Mouse (Mus musculus): ENCODE measurements around the gene D7Ertd443e. TPM values are rescaled to one million over a fixed set of nuclear protein-coding genes. Genes with fewer than 3 reads are reported as not detected.

The D7Ertd443e gene
- polyA plus RNA-seq, 1 experiment from 2014 or later = 0.35 TPM

GRCm38 (mm10) chr7:134235552-134235951 lies 149.9 kb downstream of the D7Ertd443e start:
- Histone ChIP-seq H3K9me3 (ENCODE audit: control insufficient read depth, low read length) (0 out of 2 replicates have a peak, but pooled peaks cover 3% of the 10 kb centered on the region), H3K4me3 (ENCODE audit: control insufficient read depth in 1 of 2, insufficient read depth in 1 of 2, low read depth in 1 of 2, low read length in 2 of 2) (no peak overlapping the region), H3K27ac (replicated peaks in 1 of 2; ENCODE audit: control insufficient read depth in 1 of 2, insufficient read depth in 1 of 2, low read depth in 2 of 2, low read length in 2 of 2) (no peak overlapping the region), H3K27me3 (ENCODE audit: control insufficient read depth, insufficient read depth, low read length) (no peaks in the 10 kb centered on the region), H3K4me2 (ENCODE audit: low read length) (no peak overlapping the region), H3K4me1 (ENCODE audit: control insufficient read depth in 2 of 2, insufficient read depth in 2 of 2, low read length in 2 of 2) (no peaks in the 10 kb centered on the region), H3K9ac (ENCODE audit: low read length) (no peak overlapping the region), H3K36me3 (ENCODE audit: control insufficient read depth, insufficient read depth, low read length) (no peaks in the 10 kb centered on the region)
- 71% methylated on average over 2 of the region's 2 CpGs for WGBS
- ATAC-seq (ENCODE audit: insufficient number of reproducible peaks, insufficient read depth, low FRiP score, low read depth) = no peak

GRCm38 (mm10) chr7:134231378-134232346 lies 153.8 kb downstream of the D7Ertd443e start, which contains the start of gene Adam12:
Adam12 (minus strand) TSS chr7:134232146.
- Histone ChIP-seq H3K36me3 (ENCODE audit: control insufficient read depth, insufficient read depth, low read length) (no peaks in the 10 kb centered on the region), H3K27ac (replicated peaks in 1 of 2; ENCODE audit: control insufficient read depth in 1 of 2, insufficient read depth in 1 of 2, low read depth in 2 of 2, low read length in 2 of 2) (no peak within 1 kb of the TSS), H3K4me1 (ENCODE audit: control insufficient read depth in 2 of 2, insufficient read depth in 2 of 2, low read length in 2 of 2) (peaks cover 0 to 7% of the 10 kb centered on the region in 2 experiments; a peak in 2 of 4 replicates), H3K9me3 (ENCODE audit: control insufficient read depth, low read length) (no peaks in the 10 kb centered on the region), H3K4me2 (ENCODE audit: low read length) (no peak within 1 kb of the TSS), H3K9ac (ENCODE audit: low read length) (no peak within 1 kb of the TSS), H3K4me3 (ENCODE audit: control insufficient read depth in 1 of 2, insufficient read depth in 1 of 2, low read depth in 1 of 2, low read length in 2 of 2) (no peak within 1 kb of the TSS), H3K27me3 (ENCODE audit: control insufficient read depth, insufficient read depth, low read length) (no peaks in the 10 kb centered on the region)
- no peak for ATAC-seq (ENCODE audit: insufficient number of reproducible peaks, insufficient read depth, low FRiP score, low read depth)
- WGBS = 73% methylated on average over 14 of the region's 14 CpGs

GRCm38 (mm10) chr7:134230708-134231107 lies 154.8 kb downstream of the D7Ertd443e start:
- Histone ChIP-seq H3K27ac (replicated peaks in 1 of 2; ENCODE audit: control insufficient read depth in 1 of 2, insufficient read depth in 1 of 2, low read depth in 2 of 2, low read length in 2 of 2) (no peak overlapping the region), H3K4me2 (ENCODE audit: low read length) (no peak overlapping the region), H3K9ac (ENCODE audit: low read length) (no peak overlapping the region), H3K9me3 (ENCODE audit: control insufficient read depth, low read length) (no peaks in the 10 kb centered on the region), H3K27me3 (ENCODE audit: control insufficient read depth, insufficient read depth, low read length) (peaks cover 7% of the 10 kb centered on the region), H3K36me3 (ENCODE audit: control insufficient read depth, insufficient read depth, low read length) (no peaks in the 10 kb centered on the region), H3K4me3 (ENCODE audit: control insufficient read depth in 1 of 2, insufficient read depth in 1 of 2, low read depth in 1 of 2, low read length in 2 of 2) (no peak overlapping the region), H3K4me1 (ENCODE audit: control insufficient read depth in 2 of 2, insufficient read depth in 2 of 2, low read length in 2 of 2) (peaks cover 0 to 7% of the 10 kb centered on the region in 2 experiments; a peak in 2 of 4 replicates)
- WGBS = 58% methylated on average over 3 of the region's 3 CpGs
- ATAC-seq (ENCODE audit: insufficient number of reproducible peaks, insufficient read depth, low FRiP score, low read depth) = no peak

- no peak for ATAC-seq (ENCODE audit: insufficient number of reproducible peaks, insufficient read depth, low FRiP score, low read depth)
- Histone ChIP-seq H3K27me3 (ENCODE audit: control insufficient read depth, insufficient read depth, low read length) (peaks cover 9% of the 10 kb centered on the region), H3K27ac (replicated peaks in 1 of 2; ENCODE audit: control insufficient read depth in 1 of 2, insufficient read depth in 1 of 2, low read depth in 2 of 2, low read length in 2 of 2) (no peak overlapping the region; a peak in 1 of 4 replicates), H3K36me3 (ENCODE audit: control insufficient read depth, insufficient read depth, low read length) (no peaks in the 10 kb centered on the region), H3K9ac (ENCODE audit: low read length) (no peak overlapping the region), H3K4me1 (ENCODE audit: control insufficient read depth in 2 of 2, insufficient read depth in 2 of 2, low read length in 2 of 2) (peaks cover 3 to 7% of the 10 kb centered on the region in 2 experiments; a peak in 3 of 4 replicates), H3K4me2 (ENCODE audit: low read length) (no peak overlapping the region), H3K4me3 (ENCODE audit: control insufficient read depth in 1 of 2, insufficient read depth in 1 of 2, low read depth in 1 of 2, low read length in 2 of 2) (no peak overlapping the region), H3K9me3 (ENCODE audit: control insufficient read depth, low read length) (no peaks in the 10 kb centered on the region)
- 24% methylated on average over 2 of the region's 2 CpGs for WGBS
Observed at GRCm38 (mm10) chr7:134229899-134230298, 155.6 kb downstream of the D7Ertd443e start.

- H3K4me1 ChIP-seq (ENCODE audit: control insufficient read depth in 2 of 2, insufficient read depth in 2 of 2, low read length in 2 of 2) = peaks cover 7 to 10% of the 10 kb centered on the region in 2 experiments
- H3K9ac ChIP-seq (ENCODE audit: low read length) = no peak overlapping the region
- ATAC-seq (ENCODE audit: insufficient number of reproducible peaks, insufficient read depth, low FRiP score, low read depth) = no peak
- no peaks in the 10 kb centered on the region for H3K36me3 ChIP-seq (ENCODE audit: control insufficient read depth, insufficient read depth, low read length)
- peaks cover 9% of the 10 kb centered on the region for H3K27me3 ChIP-seq (ENCODE audit: control insufficient read depth, insufficient read depth, low read length)
- no peak overlapping the region for H3K4me3 ChIP-seq (ENCODE audit: control insufficient read depth in 1 of 2, insufficient read depth in 1 of 2, low read depth in 1 of 2, low read length in 2 of 2)
- 39% methylated on average over 13 of the region's 13 CpGs for whole genome bisulfite sequencing
- no peaks in the 10 kb centered on the region for H3K9me3 ChIP-seq (ENCODE audit: control insufficient read depth, low read length)
- H3K4me2 ChIP-seq (ENCODE audit: low read length) = no peak overlapping the region
- no peak overlapping the region for H3K27ac ChIP-seq (replicated peaks in 1 of 2; ENCODE audit: control insufficient read depth in 1 of 2, insufficient read depth in 1 of 2, low read depth in 2 of 2, low read length in 2 of 2)
Observed at GRCm38 (mm10) chr7:134227773-134228455, 157.5 kb downstream of the D7Ertd443e start.

GRCm38 (mm10) chr7:134227101-134227500 lies 158.4 kb downstream of the D7Ertd443e start:
- Histone ChIP-seq H3K27ac (replicated peaks in 1 of 2; ENCODE audit: control insufficient read depth in 1 of 2, insufficient read depth in 1 of 2, low read depth in 2 of 2, low read length in 2 of 2) (no peak overlapping the region), H3K9ac (ENCODE audit: low read length) (no peak overlapping the region), H3K27me3 (ENCODE audit: control insufficient read depth, insufficient read depth, low read length) (peaks cover 9% of the 10 kb centered on the region), H3K9me3 (ENCODE audit: control insufficient read depth, low read length) (no peaks in the 10 kb centered on the region), H3K4me3 (ENCODE audit: control insufficient read depth in 1 of 2, insufficient read depth in 1 of 2, low read depth in 1 of 2, low read length in 2 of 2) (no peak overlapping the region), H3K4me2 (ENCODE audit: low read length) (no peak overlapping the region), H3K36me3 (ENCODE audit: control insufficient read depth, insufficient read depth, low read length) (no peaks in the 10 kb centered on the region), H3K4me1 (ENCODE audit: control insufficient read depth in 2 of 2, insufficient read depth in 2 of 2, low read length in 2 of 2) (peaks cover 7 to 10% of the 10 kb centered on the region in 2 experiments)
- WGBS = 92% methylated on average over 4 of the region's 4 CpGs
- no peak for ATAC-seq (ENCODE audit: insufficient number of reproducible peaks, insufficient read depth, low FRiP score, low read depth)

GRCm38 (mm10) chr7:134226231-134226630 lies 159.2 kb downstream of the D7Ertd443e start:
- H3K4me2 ChIP-seq (ENCODE audit: low read length) = no peak overlapping the region
- H3K27ac ChIP-seq (replicated peaks in 1 of 2; ENCODE audit: control insufficient read depth in 1 of 2, insufficient read depth in 1 of 2, low read depth in 2 of 2, low read length in 2 of 2) = no peak overlapping the region
- H3K36me3 ChIP-seq (ENCODE audit: control insufficient read depth, insufficient read depth, low read length) = no peaks in the 10 kb centered on the region
- WGBS = 79% methylated on average over 3 of the region's 3 CpGs
- no peak for ATAC-seq (ENCODE audit: insufficient number of reproducible peaks, insufficient read depth, low FRiP score, low read depth)
- no peaks in the 10 kb centered on the region for H3K9me3 ChIP-seq (ENCODE audit: control insufficient read depth, low read length)
- H3K4me3 ChIP-seq (ENCODE audit: control insufficient read depth in 1 of 2, insufficient read depth in 1 of 2, low read depth in 1 of 2, low read length in 2 of 2) = no peak overlapping the region
- peaks cover 9% of the 10 kb centered on the region for H3K27me3 ChIP-seq (ENCODE audit: control insufficient read depth, insufficient read depth, low read length)
- peaks cover 7 to 10% of the 10 kb centered on the region in 2 experiments for H3K4me1 ChIP-seq (ENCODE audit: control insufficient read depth in 2 of 2, insufficient read depth in 2 of 2, low read length in 2 of 2)
- H3K9ac ChIP-seq (ENCODE audit: low read length) = no peak overlapping the region
